Mouse (Mus musculus) c-Kit-negative CD71-positive TER-119-positive erythroid progenitor cells, embryonic 14.5 days (primary cell): ENCODE measurements around the gene Mdh1b.

Experiments used
- DNase-seq: peaks from one replicate; pipeline ENCODE4 v3.0.0-alpha.2; 2013; ENCODE audit warnings: low read depth, low spot score

Gene Mdh1b

DNA sequence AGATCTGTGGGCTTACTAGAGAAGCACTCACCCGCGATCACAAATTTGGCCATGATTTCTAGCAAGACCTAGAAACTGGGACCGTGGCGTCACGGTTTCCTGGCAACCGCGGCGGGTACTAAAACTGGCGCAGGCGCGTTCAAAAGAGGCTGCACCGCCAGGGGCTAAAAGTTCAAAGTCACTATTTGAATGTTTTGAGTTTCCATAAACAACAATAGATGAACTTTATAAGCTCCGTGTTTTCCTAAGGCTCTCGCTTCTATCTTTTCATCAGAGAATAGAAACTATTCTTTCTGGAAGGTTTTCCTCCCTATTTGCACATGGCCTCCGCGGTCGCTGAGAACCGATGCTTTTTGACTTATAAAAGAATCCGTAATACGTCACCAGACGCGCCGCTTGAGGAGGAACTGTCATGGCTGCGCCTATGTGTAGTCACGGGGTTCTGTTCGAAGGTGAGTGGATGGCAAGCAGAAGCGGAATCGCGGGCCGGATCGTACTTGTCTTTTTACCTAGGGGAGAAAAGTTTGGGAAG lies at the start of gene Mdh1b, which contains the start of gene Fastkd2:
Gene Mdh1b, minus strand, starts transcription at position 79 of the 532 bp plus-strand sequence.
Gene Fastkd2, plus strand, starts transcription at position 375 of the 532 bp plus-strand sequence.
- peak; percentile 54 for DNase-seq

- DNase-seq = no peak
Observed at GRCm38 (mm10) chr1:63776902-63777630, 46.9 kb upstream of the Mdh1b start.

GRCm38 (mm10) chr1:63776396-63776795 lies 46.3 kb upstream of the Mdh1b start:
- DNase-seq = no peak

- no peak for DNase-seq
Observed at GRCm38 (mm10) chr1:63770309-63770708, 40.2 kb upstream of the Mdh1b start.

- no peak for DNase-seq
Observed at GRCm38 (mm10) chr1:63769167-63769566, 39.0 kb upstream of the Mdh1b start, which contains the start of gene 4933402D24Rik. TSS of gene 4933402D24Rik (minus strand) at chr1:63769267.

- no peak for DNase-seq
Observed at GRCm38 (mm10) chr1:63768112-63768511, 38.0 kb upstream of the Mdh1b start.

DNA sequence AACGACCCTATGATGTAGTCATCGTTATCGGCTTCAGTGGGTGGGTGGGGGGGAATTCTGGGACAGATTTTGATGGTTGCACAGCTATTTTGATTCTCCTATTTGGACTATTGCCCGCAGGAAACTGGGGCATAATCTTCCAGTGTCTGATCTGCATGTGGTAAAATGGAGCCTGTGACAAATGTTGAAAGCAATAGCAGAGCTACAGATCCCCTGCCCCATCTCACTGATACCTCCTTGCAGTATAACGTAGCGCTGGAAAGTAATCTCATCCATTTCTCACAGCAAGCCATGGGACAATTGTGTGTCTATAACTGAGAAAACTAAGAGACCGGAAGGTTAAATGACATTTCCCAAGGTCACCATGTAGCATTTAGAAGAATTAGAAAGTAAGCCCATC lies 34.3 kb upstream of the Mdh1b start:
- no peak for DNase-seq

GRCm38 (mm10) chr1:63763881-63764386 lies 33.8 kb upstream of the Mdh1b start:
- DNase-seq = no peak

- no peak for DNase-seq
Observed at GRCm38 (mm10) chr1:63763212-63763694, 33.1 kb upstream of the Mdh1b start.

DNA sequence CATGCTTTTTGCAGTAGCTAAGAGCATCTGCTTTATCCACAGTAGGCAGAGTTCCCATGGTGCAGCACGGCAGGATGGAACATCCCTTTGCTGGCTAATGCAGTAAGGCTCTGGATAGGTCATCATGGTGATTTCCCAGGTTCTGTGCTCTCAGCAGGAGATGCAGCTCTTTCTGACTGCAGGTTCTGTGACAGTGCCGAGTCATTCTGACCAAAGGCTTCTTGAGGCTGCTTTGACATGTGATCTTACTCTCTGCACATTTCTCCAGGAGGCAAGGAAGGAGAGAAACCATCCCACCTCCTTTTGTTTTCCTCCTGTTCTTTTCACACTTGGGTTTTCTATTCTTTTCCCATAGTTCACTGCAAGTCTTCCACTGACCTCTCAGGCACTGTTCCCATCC lies 25.9 kb upstream of the Mdh1b start:
- DNase-seq = no peak

DNA sequence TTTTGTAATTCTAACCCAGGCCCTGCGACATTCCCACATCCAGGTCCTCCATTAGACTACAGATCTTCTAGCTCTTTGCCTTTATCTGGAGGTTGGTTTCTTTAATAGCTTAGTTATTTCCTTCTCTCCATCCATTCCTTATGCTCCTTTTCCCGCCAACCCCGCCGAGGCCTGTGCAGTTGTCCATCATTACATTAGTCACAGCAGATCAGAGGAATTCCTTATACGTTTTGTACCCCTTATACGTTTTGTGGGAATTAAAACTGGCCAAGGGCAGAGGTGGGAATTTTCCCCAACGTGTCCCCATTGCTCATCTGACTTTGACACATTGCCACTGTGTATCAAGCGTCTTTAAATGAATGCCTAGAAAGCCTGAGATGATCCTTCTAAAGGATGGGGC lies 322 bp downstream of the Mdh1b start:
- no peak for DNase-seq

DNA sequence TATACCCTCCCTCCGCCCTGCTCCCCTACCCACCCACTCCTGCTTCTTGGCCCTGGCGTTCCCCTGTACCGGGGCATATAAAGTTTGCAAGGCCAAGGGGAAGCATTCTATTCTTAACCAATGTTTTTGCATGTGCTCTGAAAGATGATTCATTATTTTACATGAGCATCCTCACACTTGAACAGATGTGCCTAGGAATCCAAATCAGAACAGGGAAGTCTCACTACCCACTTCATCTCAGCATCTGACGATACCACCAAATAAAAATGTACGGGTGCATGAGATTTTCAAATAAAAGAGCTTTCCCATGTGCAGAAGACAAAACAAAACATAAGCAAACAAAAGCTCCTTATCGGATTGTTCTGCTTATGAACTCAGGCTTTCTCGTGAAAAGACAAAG lies 10.0 kb downstream of the Mdh1b start:
- no peak for DNase-seq

GRCm38 (mm10) chr1:63708876-63709275 lies 21.2 kb downstream of the Mdh1b start:
- no peak for DNase-seq

GRCm38 (mm10) chr1:63705733-63706132 lies 24.4 kb downstream of the Mdh1b start:
- DNase-seq = no peak

DNA sequence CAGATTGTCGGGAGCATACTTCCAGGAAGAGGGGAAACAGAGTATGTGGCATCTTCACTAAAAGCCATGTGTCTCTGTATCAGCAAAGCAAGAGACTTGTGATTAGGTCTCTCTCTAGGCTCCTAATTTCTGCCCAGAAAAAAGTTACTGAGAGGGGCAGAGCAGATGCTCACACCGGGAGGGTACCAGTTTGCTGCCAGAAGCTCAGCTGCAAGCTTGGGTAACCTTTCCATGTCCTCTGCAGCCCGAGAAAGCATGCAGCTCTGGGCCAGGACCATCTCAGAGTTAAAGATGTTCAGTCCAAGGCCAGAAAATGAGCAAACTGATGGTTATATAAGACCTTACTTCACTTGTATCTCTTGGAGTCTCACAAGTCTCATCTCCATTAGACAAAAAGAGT lies 33.3 kb downstream of the Mdh1b start:
- no peak for DNase-seq

- DNase-seq = no peak
Observed at GRCm38 (mm10) chr1:63686827-63687226, 43.3 kb downstream of the Mdh1b start, which contains the start of gene Dytn. TSS of gene Dytn (minus strand) at chr1:63686927.

GRCm38 (mm10) chr1:63675975-63676374 lies 54.1 kb downstream of the Mdh1b start:
- DNase-seq = no peak

DNA sequence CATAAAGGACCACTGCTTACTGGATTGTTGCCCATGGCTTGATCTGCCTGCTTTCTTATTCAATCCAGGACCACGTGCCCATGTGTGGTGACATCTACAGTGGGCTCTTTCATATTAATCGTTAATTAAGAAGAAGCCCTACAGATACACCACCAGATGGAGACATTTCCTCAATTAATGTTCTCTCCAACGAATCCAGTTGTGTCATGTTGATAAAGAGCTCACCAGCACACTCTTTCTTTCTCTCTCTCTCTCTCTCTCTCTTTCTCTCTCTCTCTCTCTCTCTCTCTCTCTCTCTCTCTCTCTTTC lies 61.3 kb downstream of the Mdh1b start:
- DNase-seq = no peak

- DNase-seq = no peak
Observed at GRCm38 (mm10) chr1:63667949-63668851, 61.9 kb downstream of the Mdh1b start.

DNA sequence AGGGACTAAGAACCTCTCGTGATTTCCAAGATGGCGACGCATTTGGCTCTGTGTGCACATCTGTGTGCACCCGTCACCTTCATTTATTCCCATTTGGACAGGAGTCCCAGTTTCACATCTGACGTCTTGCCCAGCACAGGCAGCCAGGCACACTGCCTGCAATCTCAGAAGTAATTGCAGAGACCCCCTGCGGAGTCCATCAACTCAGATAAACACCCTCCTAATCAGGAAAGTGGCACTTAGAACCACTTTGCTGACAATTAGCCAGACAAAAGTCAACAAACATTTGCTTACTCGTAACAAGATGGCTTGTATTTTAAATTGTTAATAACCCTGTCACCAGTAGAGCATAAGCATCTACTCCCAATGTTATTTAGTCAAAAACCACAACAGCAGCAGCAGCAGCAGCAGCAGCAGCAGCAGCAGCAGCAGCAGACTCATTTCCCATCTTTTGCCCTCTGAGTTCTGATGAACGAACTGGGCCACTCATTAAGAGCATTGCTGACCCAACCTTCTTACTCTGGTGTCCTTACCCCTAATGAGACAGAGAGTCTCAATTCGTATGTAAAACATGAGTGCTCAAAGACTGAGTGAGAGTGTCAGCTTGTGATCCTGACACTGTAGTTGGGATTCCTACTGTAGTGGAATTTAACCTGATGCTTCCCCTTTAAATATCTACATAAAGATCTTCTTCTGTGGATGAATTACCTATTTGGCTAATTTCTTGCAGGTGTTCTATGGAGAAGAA lies 62.7 kb downstream of the Mdh1b start:
- DNase-seq = no peak

DNA sequence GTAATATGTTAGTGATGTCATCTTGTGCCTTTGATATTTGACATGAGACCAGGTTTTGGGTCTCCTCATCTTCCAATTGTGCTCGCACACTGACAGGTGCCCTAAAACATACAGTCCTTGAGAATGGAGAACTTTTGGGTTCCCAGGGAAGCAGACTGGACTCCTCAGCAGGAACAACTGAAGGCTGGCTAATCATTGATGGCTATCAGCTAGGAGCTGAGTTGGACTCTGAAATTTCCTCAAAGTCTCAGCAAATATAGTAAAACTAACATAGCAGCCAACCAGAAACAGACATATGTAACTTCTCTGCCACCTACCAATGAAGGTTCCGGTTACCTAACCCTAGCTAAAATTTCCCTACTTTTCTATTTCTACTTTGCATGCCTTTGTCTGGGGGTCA lies 64.0 kb downstream of the Mdh1b start:
- DNase-seq = no peak
